Mouse (Mus musculus): ENCODE measurements at regions not wholly inside any gene's neighbourhood (a gene's known extent, or its start where the extent isn't known, plus 50 kb on each side); places are given as distances from the start of the nearest gene placed in this dataset.
A peak's percentile ranks its signal among the peaks of the same experiment; 100 is the strongest.

DNA sequence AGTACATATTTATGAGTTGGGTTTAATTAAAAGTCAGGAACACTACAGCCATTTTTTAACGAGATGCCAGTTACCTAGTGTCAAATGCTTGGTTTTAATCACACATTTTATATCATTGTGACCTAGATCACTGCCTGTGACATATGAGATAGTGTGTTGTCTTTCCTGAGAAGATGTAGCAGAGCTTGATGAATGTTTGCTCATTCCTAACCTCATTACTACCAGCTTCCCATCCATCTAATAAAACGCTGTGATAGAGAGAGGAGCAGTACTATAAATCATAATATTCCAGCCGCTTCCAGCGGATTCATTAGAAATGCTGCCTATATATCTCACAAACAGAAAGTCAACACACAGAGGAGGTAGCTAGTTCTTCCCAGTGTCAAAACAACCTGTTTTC is 163.6 kb downstream of the Aldoart1 start:
- DNase-seq (ENCODE audit: low spot score): no peak

DNA sequence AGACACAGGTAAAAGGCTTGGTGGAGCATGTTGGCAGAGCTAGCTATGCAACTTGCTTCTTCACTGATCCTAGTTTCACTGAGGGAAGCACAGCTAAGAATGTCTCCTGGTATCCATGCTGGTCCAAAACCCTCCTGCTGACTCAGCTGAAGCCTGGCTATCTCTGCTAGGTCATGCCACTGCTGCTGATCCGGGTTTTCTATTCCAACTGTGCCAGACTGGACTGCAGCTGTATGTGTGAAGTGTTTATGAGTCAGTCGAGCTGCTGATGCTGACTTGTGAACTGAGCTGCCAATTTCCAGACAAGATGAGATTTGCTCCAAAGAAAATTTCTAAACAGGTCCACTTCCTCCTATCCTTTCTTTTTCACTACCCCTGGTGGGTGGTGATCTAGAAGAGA is 178.4 kb downstream of the Aldoart1 start:
- DNase-seq (ENCODE audit: low spot score): no peak

DNA sequence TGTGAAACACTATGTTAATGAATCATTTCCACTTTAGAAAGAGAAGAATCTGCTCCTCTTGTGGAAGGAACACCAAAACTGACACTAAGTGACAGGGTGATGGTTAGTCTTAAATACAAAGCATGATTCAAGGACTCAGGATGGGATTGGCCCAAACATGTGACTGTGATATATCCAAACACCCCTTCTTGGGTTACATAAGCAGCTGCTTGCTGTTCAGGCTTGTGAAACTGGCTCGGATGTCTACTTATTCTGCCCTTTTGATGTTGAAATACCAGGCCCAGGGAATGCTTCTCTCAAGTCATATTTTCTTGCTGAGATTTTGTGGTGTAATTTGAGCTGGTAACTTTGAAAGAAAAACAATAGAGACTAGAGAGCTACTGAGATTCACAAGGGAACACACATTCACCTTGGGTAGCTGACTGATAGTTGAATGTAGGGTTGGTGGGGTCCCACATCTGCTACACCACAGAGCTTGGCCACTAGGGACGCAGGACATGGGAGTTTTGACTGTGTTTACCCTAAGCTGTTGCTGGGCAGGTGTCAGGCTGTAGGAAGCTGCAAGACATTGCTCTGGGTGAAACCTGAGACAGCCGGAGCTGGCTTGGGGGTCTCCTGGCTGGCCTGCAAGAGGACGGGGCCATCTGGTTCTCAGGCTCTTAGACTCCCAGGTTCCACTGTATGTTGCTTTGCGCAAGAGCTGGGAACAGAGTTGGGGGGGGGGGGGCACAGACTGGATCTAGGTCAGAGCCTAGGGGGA is 180.6 kb downstream of the Aldoart1 start:
- DNase-seq (ENCODE audit: low spot score): no peak

DNA sequence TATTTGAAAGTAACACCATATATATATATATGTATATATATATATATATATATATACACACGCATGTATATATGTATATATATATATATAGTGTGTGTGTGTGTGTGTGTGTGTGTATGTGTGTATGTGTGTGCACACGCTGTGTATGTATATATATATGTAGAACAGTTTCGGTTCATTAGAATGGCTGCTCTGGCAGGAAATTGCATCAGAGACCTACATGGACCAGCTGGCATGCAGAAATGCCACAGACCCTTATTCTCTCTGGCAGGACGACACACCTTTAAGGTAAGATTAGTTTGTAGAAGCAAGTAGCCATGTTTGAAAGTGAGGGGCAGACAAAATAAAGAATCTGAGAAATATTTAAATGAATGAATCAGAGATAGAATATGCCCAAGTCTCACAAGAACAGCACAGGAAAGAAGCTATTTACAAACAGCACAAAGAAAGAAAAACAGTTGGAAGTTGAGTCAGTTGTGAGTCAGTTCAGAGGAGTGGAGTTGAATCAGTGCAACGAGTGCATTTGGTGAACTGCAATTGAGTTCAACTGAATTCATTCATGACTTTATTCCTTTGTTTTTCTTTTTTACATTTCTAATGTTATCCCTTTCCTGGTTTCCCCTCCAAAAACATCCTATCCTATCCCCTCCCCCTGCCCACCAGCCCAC is 182.5 kb downstream of the Aldoart1 start:
- DNase-seq (ENCODE audit: low spot score): no peak

DNA sequence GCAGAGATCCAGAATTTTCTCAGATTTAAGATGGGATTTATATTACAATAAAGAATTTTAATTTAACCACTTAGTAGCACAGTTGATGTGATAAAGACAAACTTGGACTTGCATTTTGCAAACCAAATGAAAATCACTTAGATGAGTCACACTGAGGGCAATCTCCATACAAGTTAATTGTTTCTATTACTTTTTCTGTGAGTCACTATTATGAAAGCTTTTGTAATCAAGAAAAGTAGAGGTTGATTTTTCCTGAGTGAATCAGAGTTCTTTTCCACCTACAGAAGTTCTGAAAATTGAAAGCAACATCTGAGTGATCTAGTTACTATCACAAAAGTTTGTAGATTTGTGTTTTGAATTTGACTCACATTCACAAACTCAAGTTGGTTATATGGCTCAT is 188.1 kb downstream of the Aldoart1 start:
- DNase-seq (ENCODE audit: low spot score): no peak

DNA sequence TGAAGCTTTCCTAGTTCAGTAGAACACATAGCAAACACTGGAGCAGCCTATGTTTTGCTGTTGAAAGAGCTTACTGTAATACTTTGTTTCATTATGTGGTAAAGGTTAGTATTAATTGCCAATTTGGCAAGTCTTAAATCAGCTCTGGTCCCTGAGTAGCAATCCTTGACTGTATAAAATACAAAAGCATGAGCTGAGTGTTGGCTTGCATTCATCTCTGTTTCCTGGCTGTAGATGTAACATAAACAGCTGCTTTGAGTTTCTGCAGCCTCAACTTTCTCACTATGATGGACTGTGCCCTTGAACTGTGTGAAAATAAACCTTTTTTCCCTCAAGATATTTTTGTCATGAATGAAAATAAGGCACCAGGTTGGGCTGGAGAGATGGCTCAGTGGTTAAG is 190.0 kb downstream of the Aldoart1 start:
- no peak for DNase-seq (ENCODE audit: low spot score)

DNA sequence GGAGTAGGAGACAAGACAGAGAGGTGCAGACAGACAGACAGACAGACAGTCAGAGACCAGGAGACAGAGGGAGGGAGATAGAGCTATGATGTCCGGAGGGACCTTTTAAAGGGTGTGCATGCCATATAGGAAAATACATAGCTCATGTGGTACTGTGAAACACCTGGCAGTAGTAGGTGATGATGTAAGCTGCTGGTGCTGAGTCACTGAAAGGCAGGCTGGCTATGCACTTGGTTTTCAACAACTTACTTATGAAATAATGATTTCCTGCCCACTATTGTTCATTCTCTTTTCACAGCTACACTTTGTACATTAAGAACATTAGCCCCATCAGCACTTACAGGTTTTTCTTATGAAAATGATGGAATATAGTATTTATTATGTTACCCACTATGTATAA is 196.2 kb downstream of the Aldoart1 start:
- DNase-seq (ENCODE audit: low spot score): no peak

DNA sequence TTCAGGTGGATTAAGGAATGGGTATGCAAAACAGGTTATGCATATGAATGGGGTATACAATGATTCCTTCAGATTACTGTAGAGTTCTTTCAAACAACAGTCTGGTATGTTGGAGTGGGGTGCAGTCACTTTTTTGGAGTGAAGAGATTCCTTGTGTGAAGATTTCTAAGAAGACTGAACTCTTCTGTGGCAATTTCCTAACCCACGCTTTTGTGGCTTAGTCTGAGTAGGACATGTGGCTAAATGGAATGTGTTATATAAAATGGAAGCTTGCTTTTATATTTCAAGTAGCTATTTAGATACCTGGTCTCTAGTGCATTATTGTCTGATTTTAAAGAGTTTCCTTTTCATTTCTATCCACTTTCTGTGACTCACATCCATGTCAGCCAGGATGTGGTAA is 205.3 kb downstream of the Aldoart1 start:
- no peak for DNase-seq (ENCODE audit: low spot score)

DNA sequence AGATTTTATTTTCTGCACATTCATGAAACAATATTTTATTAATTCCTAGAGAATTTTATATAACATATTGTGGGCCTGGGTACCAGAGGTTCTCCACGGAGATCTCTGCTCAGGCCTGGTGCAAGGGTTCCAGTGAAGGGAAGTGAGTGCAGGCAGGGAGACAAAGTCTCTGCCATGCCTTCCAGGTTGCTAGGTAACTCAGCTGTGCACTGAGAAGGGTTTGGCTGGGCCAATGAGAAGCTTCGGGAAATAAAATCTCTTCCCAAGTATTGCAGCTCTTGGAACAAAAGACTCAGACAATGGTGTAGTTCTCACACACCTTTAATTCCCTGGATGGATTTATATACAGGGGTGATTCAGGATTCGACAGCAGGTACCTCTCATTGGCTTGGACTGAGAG is 223.0 kb downstream of the Aldoart1 start:
- DNase-seq (ENCODE audit: low spot score): no peak

DNA sequence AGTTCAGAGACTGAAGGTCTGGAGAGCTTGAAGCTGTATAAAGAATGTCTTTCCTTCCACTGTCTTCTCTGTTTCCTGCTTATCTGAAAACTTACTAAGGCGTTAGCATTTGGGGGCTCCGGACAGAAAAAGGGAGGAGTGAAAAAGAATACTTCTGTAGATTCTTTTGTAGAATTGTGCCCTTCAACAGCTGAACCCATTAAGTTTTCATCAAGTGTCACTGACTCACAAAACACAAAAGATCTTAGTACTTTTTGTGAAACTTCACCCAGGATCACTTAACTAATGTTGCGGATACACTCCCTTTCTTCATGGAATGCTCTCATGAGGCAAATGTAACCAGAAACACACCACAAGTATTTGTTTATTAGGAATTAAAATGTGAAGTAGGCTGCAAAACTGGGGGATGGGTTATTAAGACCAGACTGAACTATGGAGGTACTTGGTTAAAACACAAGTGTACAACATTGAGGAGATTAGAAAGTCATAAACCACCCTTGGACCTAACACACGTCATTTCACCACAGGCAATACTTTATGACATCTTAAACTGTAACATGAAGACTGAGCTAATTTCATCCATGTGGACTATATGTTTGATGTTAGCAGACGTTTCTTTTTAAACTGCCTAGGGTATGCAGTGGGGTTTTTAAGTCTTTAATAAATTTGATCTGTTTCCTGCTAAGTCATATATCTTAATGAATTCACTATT is 225.1 kb downstream of the Aldoart1 start:
- DNase-seq (ENCODE audit: low spot score): no peak

DNA sequence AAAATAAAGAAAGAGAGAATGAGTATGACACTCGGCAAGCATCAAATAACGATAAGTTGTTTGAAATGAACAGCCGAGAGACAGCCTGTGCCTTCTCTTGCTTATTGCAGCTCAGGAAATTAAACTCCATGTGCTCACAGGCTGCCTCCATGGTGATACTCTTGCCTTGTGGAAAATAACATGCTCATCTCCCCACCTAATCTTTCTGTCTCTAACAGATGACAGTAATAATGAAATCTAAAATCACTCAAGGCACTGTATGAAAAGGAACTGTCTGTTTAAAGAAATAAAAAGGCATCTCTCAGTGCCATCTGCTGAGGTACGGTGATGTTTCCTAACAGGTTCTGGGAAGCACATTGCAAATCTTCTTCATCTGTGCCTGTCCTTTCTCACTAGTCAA is 247.3 kb downstream of the Aldoart1 start:
- no peak for DNase-seq (ENCODE audit: low spot score)

DNA sequence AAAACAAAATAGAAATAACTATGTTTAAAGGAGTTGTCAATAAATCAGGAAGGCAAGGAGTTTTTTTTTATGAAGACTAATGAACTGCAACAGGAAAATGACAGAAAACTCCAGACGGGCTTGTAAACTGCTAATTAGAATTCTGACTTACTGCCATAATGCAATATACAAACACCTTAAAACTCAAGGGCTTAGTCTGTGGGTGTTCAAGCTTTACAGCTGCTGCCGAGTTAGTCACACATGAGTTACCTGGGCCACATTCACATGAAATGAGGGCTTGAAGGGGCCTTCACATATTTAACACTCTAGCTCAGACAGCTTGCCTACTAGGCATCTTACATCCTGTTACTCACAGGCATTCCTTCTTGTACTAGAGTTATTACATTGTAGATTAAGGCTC is 256.9 kb downstream of the Aldoart1 start:
- DNase-seq (ENCODE audit: low spot score): no peak

DNA sequence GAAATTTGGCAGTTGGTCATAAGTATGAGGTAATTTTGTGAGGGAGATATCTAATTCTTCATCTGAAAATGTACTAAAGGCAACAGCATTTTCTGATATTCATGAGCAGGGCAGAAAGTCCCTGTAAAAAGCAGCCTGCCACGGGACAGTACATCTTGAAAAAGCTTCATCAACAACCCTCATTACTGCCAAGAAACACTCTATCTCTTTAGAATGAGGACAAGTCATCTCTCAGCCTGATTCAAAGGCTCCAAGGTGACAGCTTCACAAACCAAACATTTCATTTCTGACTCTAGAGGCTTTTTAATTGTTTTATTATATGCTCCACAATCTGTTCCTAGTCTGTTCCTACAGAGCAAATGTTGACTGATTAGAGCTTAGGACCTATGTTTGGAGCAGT is 260.3 kb downstream of the Aldoart1 start:
- no peak for DNase-seq (ENCODE audit: low spot score)

DNA sequence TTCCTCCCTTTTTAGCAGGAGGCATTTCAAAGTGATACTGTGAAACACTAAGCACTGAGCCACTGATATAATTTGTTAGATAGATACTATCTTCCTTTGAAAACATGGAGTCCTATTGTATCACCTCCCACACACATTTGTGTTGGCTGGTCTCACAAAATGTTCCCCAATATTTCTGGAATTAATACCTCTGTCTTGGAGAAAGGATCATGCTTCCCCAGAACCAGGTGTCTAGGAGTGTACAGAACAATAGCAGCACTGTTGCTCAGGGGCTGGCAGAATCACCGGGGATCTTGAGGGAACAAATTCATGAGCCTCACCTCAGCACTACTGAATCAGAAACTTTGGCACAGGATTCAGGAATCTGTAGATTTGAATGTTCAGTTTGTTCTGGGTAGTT is 277.5 kb downstream of the Aldoart1 start:
- no peak for DNase-seq (ENCODE audit: low spot score)

DNA sequence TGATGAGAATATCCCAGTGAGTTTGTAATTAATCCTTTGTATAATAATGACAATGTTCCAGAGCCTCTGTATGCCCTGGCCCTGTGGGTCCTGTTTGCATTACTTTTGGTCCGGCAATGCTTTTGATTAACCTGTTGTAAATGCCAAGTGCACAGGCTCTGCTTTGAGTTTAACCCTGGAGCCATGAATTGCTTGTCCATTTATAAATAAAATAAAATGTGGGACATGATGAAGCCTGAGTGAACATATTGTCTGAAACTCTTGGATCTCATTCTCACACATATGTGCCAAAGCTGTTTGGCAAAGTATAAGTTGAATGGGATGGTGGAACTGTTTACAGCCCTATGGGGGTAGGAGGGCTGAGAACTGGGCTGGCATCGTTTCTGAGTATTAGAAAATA is 280.5 kb downstream of the Aldoart1 start:
- no peak for DNase-seq (ENCODE audit: low spot score)

DNA sequence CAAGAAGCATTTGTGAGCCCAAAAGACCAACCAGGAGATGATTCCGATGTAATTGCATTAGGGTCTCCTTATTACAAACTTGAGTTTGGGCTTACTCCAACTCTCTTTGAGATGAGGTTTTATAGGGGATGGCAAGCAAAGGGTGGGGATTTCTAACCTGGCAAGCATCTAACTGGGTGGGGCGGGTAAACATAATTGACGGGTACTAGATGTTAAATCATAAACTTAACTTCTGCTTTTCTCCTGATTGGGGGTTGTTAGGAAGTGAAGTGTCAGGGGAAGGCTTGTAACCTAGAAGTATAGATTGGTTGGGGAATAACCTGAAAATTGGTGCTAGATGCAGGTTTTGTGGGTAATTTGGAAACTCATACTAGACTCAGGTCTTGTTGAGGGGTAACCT is 287.2 kb downstream of the Aldoart1 start:
- no peak for DNase-seq (ENCODE audit: low spot score)

DNA sequence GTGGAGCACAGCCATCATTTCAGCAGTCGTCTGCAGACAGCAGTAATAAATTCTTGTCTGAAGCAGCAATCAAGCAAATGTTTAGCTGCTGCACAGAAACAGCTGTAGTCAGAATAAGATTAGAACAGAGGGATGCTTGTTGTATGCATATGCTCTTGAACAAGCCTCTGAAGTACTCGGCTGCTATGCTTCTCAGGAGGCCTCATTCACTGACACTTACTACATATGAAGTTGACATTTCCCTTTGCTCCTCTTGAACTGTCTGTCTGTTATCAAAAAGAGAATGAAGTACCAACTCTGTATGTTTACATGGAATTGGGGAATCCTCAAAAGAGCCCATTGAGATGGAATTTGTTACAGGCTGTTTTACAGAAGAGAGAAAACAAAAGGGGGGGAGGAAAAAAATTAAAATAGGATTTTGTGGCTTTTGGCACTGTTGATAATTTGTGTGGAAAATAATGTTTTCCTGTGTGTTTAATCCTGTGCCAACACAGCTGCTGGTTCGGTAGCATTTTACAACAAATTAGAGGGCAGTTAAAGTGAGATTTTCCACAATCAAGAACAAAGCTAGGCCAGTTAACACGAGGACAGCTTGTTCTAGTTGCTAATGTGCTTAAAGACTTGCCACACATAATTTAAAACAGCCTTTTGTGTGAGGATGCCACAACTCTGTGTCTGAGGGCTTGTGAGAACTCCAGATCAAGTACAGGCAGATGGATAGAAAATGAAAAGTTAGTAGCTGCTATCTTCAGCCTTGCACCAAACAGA is 289.3 kb downstream of the Aldoart1 start:
- no peak for DNase-seq (ENCODE audit: low spot score)

DNA sequence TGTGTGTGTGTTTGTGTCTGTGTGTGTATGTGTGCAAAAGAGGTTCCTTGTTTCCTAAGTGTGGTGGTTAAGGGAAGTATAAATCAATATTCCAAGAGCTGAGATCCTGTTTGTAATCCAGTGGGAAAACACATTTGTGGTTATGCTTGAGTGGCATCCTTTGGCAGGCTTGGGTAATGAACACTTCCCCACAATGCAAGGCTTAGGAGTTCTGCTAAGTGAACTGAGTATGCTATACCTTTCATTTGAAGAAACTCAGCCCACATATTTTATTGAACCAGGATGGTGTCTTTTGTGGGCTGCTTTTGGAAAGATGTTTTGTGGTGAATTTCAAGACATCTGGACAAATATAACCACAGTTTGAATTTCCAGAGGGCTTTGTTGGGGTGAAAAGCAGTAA is 298.2 kb downstream of the Aldoart1 start:
- no peak for DNase-seq (ENCODE audit: low spot score)

DNA sequence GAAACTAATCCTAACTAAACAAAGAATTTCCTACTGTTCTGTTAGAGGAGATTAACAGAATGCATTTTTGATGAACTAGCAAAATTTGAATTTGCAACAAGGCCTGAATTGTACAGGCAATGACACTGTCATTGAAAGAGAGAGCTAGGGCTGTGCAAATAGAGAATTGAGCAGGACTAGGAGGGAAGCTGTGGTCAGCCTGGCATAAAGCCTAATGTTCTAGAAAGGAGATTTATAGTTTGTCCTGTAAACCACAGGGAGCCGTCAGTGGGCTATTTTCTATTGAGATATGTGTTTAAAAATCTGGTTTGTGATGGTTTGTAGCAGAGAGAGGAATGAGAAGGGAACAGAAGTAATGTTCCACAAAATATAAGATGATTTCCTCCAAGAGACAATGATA is 317.9 kb downstream of the Aldoart1 start:
- no peak for DNase-seq (ENCODE audit: low spot score)

DNA sequence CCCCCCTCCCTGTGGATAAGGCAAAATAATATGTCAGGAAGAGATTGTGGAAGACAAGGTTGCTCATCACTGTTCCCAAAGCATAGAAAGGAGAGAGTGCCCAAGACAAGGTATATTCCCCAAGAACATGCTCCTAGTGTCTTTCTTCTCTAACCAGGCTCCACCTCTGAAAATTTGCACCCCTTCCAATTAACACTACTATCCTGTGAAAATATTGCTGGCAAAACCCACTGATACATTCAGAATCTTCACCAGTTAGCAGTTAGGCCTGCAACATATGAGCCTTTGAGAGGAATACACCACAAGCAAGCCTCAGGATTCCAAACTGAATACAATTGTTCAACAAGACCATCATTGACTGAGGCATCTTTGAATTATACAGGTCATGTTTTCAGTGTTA is 323.9 kb upstream of the Tle1 start:
- no peak for DNase-seq (ENCODE audit: low spot score)

DNA sequence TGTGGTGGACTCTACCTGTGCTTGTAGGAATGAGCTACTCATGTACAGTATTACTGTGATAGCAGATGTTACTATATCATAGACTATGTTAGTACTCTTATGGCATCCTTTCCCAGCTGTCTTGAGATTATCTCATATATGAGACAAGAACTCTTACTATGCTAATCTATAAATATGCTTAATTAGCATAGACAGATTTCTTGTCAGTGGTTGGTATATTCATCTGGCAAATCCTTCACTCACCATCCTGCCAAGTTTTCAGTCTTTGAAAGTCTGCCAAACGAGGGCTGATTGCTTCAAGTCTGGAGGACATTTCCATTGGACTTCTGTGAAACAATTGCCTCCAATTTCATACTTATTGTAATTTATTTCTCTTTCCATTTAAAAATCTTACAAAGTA is 323.4 kb upstream of the Tle1 start:
- peak; percentile 10 for DNase-seq (ENCODE audit: low spot score)

DNA sequence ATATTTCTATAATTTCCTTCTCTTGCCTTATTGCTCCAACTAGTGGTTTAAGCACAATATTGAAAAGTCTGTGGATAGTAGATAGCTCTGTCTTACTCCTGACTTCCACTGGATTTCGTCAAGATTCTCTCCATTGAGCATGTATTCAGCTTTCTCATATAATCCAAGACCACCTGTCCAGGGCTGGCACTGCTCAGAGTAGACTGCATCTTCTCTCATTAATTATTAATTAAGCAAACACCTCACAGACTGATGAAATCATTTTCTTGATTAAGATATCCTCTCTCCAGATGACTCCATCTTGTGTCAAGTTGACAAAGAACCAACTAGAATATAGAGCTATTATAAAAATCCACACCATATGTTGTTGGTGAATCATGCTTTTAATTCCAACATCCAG is 310.5 kb upstream of the Tle1 start:
- DNase-seq (ENCODE audit: low spot score): no peak

DNA sequence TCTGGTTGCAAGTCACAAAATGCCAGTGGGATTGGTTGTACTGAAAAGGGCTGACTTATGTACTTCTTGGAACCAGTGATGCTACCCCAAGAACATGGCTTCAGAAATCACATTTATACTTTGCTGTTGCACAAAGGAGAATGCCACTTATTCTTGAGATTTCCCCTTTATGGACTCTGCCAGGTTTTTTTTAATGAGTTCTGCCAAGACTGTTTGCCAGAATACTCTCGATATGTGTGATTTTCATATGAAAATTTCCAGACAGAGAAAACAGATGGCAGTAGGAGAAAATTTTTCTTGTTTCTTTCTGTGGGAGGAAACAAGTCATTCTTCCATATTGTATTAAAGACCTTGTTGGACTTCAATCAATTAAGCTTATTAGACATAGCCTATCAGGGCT is 281.0 kb upstream of the Tle1 start:
- DNase-seq (ENCODE audit: low spot score): no peak
